Mouse (Mus musculus): ENCODE results near the gene Slc16a13.

DNA sequence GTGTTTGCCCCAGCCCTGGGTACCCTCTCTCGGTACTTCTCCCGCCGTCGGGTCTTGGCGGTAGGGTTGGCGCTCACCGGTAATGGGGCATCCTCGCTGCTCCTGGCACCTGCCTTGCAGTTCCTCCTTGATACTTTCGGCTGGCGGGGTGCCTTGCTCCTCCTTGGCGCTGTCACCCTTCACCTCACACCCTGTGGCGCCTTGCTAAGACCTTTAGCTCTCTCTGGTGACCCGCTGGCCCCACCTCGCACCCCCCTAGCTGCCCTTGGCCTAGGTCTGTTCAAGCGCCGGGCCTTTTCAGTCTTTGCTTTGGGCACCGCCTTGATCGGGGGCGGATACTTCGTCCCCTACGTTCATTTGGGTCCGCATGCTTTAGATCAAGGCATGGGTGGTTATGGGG lies 5.6 kb downstream of the Slc16a13 start:
- TF ChIP-seq CTCF (IDR thresholded peaks at IDR 0.05; ENCODE audit: low read depth) (no peak), EP300 (IDR thresholded peaks at IDR 0.05; ENCODE audit: low read depth) (no peak)

All from liver, postnatal 0 days (tissue).